Mouse (Mus musculus) lung, adult 2 months (tissue): ENCODE measurements at regions not wholly inside any gene's neighbourhood (a gene's known extent, or its start where the extent isn't known, plus 50 kb on each side); places are given as distances from the start of the nearest gene placed in this dataset.

Source experiments
- CTCF ChIP-seq: fragments of 200-500 bp; IDR thresholded peaks from 2 replicates; pipeline ENCODE4 v1.5.1; 2011; ENCODE audit warnings: mild to moderate bottlenecking, low read length, control low read depth; ENCODE audit not compliant: insufficient read depth
- POLR2A ChIP-seq: fragments of 200-500 bp; IDR thresholded peaks from 2 replicates; pipeline ENCODE4 v1.6.1; 2011; ENCODE audit warnings: low read depth, mild to moderate bottlenecking, control low read depth, low read length, borderline replicate concordance; ENCODE audit errors: extremely low read depth

- TF ChIP-seq CTCF (no peak), POLR2A (no peak)
These were observed 232.9 kb downstream of the Zfp36l1 start for GRCm38 (mm10) chr12:79879918-79880273.
